Mouse (Mus musculus) frontal cortex, postnatal 14 days (tissue): ENCODE measurements around the gene Desi1.
"Not testable (repeated sequence)": the region's sequence is repeated elsewhere in the genome, so short reads cannot be mapped to it uniquely, and the experiment has no call there.

Experiments
- DNase-seq, 2 experiments: peaks; one replicate each; pipeline ENCODE4 v3.0.0; 2022; ENCODE audit warnings: low spot score in 2 of 2

Desi1 gene

DNA sequence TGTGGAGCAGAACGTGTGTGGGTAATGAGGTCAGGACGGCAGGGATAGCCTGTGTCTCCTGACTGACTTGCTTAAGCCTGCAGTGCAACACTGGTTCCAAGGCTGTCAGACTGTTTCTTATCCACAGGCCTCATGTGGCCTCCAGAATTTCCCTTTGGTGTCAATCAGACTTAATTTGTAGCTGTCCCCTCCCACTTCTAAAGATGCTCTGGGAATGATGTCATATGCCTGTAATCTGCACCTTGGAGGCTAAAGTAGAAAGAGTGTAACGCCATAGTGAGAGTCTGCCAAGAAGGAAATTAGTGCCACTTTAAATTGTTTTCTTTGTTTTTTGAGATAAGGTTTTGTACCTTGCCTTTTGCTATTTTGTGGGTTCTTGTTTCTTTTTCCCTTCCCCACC is 14.4 kb downstream of the Desi1 start:
- DNase-seq, result no peak

DNA sequence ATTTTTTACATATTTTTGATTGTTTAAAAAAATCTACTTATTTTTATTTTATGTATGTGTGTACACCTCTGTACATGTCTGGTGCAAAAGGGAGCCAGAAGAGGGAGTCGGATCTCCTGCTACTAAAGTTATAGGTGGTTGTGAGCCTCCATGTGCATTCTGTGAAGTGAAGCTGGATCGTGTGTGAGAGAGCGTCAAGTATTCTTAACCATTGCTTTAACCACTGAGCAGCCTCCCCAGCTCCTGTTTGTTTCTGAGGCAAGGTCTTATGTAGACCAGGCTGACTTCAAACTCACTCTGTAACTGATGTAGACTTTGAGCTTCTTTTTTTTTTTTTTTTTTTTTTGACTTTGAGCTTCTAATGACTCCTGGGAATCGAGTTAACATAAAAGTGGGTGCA is 16.2 kb downstream of the Desi1 start:
- no peak for DNase-seq

DNA sequence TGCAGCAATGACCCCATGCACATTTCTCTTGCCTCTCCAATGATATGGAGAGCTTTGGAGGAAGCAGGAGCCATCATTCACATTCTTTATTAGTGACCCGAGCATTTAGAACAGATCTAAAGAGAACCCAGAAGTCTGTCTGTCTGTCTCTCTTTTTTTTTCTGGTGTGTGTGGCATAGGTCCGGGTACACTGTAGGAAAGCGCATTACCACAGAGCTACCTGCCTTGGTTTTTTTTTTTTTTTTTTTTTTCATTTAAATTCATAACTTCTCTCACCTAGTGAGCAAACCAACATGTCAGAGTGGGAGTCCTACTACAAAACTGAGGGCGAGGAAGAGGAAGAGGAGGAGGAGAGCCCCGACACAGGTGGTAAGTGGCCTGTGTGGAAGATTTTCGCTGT is 16.8 kb downstream of the Desi1 start:
- no peak for DNase-seq

DNA sequence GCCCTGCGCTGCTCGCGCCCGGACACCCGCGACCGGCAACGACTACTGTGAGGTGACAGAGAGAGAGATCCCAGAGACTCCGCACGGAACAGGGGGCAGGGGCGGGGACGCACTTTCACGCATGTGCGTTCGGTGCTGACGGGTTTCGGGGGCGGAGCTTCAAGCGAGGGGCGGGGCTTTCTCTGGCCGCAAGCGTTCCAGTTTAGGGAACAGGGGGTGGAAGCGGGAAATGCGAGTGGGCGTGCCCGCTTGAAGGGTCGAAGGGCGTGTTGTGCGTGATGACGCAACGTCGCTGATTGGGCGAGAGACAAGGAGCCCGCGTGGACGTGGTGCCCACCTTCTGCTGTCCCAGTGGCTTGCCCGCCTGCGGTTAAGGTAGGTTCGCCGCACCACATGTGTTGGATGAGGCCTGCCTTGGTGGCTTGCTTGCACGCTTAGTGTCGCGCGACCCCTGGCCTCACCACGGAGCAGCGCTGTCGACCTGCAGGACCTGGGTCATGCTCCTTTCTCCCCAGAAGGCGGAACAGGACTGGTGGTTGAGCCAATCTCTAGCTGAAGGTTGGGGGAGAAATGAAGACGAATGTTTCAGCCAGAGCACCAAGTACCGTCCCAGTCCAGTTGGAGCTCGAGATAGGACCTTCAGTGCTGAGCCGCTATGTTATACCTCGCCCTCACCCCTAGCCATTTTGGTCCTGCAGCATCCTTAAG is 17.4 kb downstream of the Desi1 start:
- DNase-seq, result peak; percentile 99 to 100

DNA sequence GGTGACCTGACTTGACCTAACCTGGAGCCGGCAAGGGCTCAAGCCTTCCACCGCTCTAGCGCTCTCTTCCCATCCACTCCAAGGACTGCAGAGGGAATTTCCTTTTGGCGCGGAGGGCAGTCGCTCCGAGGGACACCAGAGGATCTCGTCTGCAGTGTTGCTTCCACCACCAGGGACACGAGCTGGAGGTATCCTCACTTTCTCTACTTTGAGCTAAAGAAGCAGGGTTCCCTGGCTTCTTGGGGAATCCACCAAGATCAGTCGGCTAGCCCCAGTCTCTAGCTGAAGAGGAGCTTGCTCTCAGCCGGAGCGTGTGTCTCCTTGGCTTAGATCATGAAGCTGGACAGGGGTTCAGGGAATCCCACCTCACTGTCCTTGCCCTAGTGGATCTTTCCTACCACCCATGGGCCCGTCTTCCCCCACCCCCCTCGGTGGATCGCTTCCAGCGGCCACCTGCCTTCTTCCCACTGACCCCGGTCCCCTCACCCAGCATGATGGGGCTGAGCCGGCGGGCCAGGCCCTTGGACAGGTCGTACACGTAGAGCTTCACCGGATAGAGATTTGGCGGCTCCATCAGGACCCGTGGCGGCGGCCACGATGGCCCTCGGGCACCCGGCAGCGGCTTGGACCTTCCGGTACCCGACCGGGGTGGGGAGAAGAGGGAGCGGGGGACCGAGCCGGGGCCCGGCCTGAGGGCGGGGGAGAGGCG is 18.1 kb downstream of the Desi1 start:
- peak; percentile 24 to 25 for DNase-seq

DNA sequence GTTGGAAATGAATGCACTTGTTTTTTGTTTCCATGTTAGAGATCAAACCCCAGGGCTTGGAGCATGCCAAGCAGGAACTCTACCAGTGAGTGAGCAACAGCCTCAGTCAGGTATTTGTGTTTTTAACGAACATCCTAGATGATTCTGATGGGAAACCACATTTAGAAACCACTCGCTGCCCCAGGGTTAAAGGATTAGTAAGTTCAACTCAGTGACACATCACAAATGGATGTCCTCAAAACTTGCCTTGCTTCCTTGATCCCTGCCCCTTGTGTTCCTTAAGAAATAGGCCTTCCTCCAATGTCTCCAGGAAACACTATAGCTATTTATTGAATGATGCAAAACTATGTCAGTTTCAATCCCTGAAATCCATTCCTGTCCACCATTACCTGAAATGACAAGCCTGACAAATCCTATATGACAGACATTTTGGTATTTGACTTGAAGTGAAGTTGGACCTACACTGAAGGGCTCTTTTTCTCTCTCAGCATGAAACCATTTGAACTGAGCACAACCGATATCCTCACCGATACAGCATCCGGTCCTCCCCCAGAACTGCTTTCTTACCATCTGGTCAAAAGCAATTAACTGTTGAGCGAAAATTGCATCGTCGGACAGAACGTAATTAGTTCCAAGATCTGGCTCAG is 18.8 kb downstream of the Desi1 start:
- no peak for DNase-seq

DNA sequence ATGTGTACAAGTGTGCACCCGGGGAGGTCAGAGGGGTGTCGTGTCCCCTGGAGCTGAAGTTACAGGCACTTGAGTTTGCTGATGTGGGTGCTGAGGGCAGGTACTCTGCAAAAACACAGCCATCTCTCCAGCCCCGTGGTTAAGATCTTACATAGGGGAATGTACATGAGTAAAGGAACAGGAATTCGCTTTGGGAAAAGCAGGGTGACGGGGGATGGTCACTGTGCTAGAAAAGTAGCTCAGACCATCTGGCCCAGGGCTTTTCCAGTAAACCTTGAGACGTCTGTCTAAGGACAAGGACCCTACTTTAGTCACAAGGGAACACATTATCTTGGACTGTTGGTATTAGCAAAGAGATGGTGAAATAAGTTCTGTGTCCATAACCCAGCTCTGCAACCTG is 21.7 kb downstream of the Desi1 start:
- no peak for DNase-seq

DNA sequence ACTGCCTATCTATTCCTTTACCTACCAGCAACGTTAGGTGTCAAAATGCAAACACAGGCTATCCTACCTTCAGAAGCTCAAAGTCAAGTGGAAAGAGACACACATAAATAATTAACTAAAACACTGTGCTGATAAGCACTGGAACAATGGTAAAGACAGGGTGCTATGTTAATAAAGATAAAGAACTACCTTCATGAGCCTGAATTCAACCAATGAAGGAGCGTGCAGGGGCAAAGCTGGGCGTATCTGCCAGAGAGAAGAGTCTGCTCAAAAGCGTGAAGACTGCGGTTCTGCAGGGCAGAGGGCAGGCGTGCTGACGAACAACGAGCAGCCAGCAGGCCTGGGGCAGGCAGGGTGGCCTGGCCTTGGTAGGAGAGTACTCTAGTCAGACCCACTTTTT is 29.4 kb downstream of the Desi1 start:
- DNase-seq, result no peak

DNA sequence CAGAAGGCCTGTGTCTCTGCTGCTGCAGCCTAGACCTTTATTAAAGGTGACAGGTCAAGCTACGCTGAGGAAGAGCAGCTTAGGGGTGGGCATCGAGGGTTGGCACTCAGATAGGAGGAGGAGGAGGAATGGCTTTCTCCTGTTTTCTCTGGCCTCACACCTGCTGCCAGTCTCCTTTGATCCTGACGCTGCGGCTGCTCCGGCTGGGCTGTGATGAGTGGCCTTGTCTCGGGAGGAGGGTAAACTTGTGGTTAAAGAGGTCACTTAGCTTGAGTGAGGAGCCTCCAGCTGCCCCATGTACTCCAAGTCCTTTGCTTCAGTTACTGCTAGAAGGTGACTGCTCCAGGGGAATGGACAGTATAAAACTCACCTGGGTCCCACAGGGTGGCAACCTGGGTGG is 39.7 kb downstream of the Desi1 start:
- no peak for DNase-seq

DNA sequence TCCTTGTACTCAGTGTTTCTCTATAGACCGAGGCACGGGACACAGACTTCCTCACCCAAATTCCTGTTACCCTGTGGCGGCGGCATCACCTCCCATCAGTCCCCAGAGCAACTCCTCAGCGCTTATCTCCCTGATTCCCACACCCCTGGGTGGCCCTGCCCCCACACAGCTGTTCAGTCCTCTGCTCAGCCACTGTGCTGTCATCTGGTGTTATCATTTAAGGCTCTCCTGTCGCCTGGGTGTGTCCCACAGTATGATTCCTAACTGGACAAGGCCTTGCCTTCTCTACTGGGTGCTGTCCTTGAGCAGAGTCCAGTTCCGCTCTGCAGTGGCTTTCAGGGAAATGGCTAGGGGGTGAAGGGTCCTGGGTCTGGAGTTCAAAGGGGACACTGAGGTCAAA is 43.1 kb downstream of the Desi1 start:
- DNase-seq, result no peak

DNA sequence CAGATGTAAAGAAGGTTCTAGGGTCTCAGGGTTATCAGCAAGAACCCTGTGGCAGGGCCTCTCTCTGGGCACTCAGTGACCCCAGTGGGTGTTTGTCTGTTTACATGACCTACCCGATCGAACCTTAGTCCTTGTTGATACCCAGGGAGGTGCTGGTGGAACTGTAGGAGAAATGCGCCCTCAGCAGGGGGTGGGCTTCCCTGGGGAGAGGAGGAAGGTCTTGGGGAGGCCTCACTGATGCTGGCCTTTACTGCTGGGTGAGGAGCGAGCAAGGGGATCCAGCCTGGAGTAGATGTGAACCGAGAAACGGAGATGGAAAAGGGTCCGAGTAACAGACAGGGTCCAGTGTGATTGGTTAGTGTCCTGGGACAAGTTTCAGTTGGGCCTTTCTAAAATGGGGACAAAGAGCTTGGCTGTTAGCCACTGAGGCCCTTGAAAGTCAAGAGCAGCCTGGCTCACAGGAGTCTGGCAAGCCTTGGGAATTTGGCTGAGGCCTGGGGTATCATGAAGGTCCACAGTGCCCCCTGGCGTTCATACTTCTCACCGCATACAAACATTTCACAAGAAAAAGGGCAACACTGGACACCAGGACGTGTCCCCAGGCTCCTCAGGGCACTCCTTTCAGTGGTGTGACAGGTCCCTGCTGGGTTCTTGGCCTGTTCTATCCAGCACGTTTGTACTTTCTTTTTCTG is 44.1 kb downstream of the Desi1 start:
- DNase-seq, result peak; percentile 76 to 85

DNA sequence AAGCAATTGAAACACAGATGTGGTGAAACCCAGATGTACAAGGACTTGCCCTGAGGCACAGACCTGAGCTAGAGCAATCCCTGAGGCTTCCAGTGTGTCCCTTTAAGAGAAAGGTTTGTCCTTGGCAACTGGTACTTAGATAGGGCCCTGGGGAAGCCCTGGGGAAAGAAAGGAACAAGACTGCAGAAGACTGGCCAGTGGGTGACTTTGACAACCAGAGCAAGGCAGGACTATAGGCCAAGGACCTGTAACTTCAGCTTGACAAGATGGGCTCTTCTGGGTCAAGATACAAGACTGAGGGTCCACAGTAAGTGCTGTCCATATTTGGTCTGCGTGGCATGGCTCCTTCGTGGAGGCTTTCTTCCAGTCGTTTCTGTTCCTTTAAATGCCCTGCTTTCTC is 46.0 kb downstream of the Desi1 start, which contains the start of gene Xrcc6:
Gene Xrcc6 (plus strand): TSS at position 190 of the 400 bp plus-strand sequence.
- DNase-seq, result no peak

DNA sequence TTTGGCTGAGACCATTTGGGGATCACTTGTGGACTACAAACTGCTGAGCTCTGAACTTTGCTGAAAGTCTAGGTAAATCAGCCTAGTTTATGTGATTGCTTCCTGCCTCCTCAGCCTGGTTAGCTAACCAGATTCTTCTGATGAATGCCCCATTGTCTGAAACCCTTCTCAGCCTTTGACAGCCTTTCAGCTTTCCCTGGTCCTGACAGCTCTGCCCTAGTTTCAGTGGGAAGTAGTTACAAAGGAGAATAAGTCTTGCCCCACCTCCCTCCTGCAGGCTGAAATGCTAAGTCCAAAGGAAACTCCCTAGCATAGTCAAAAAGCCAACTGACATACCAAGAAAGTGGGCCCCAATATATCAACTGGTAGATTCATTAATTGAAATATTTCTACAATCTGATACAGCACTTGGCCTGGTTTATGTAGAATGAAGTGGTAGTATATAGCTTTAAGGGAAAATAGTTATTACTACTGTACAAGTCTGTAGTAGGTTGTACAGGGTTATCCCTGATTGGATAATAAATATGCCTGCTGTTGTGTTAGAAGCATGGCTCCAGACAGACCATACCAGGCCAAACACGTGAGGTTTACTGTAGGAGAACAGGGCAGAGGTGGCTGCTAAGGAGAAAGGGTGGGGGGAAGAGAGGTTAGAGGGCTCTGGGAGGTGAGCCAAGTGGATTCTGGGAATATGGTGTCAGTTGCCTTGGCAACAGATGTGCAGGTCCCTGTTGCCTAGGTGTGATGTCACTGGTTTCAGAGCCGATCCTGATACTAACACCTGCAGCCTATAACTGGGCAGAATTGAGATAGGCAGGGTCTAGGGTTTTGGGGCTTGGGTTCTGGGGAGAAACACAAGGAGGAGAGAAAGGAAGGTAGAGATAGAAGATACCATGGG is 48.1 kb downstream of the Desi1 start:
- DNase-seq, result no peak

DNA sequence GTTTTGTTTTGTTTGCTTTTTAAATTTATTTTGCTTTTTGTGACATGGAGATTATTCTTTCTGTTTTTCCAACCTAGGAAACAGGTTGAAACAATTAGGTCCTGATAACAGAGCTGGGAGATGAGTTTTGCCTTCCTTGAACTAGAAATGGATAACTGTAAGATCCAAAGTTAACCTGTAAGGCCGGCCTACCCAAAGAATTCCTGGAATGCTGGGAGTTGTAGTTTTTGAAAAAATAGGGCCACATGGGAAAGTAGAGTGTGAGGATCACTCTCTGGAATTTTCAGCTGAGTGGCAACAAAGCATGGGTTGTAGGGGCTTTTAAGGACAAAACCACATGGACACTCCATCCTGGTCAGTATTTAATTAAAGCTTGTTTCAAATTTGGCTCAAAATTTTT is 51.5 kb downstream of the Desi1 start:
- DNase-seq, result no peak

DNA sequence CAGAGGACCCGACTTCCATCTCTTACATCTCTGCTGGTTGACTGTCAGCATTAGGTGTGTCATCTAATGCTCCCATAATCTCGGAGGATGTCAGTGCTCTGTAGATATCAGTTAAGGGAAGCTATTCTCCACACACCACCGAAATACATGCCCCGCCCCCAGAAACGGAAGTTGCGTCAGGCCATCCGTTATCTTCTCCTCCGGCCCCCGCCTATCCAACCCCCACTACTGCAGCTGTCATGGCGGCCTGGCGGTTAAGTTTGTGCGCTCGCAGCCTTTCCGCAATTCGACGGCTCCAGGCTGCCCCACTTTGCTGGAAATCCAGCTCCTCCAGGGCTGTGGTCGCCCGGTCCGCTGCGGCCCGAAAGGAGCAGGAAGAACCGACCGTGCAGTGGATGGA is 53.3 kb downstream of the Desi1 start, which contains the start of gene 1700029P11Rik:
Gene 1700029P11Rik (plus strand): TSS at position 220 of the 400 bp plus-strand sequence.
- no peak for DNase-seq

DNA sequence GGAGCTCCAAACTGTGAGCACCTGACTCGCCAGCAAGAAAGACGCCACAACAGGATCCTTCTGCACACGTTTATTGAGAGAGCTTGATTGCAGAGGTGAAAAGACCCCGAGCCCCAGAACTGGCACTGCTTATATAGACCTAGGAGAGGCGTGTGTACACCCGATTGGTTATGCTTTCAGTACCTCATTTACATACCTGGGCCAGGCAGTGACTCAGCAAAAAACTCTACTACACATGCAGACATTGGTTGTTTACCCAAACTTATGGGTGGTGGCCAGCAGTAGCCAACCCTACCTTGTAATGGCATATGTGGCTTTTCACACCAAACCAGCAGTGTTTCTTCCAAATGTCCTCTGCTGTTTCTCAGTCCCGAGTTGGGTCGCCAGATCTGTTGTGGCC is 58.5 kb downstream of the Desi1 start:
- not testable (repeated sequence) for DNase-seq

DNA sequence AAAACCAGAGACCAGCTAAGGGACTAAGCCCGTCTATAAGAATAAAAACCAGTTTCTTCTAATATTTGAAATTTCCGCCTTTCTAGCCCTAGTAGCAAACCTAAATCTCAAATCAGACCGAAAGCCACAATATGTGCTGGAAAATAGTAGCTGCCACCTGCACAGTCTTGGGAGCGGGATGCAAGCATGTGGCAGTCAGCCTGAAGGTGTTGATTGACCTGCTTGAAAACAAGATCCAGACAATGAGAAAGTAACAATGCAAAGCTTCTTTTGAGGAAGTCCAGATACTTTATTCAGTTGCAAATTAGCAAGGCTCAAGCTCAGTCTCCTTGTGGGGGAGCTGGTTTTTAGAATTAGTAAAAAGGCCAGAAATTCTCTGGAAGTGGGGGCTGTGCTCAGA is 63.2 kb downstream of the Desi1 start:
- not testable (repeated sequence) for DNase-seq

DNA sequence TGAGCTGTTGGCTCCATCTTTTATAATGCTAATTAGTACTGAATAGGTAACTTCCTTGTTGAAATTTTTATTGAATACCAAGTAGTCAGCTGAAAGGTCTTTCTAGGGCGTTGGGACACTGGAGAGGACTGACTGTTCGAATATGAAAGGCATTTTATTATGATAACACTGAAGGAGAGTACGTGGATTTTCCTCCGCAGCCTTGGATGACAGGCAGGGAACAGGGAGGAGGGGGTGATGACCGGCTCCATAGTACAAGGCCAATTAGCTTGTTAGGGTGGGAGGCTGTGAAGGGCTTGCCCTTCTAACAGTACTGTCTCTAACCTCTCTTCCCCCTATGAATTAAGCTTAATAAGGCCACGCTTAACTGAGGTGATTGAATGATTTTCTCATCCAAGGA is 64.0 kb downstream of the Desi1 start:
- DNase-seq, result not testable (repeated sequence)

DNA sequence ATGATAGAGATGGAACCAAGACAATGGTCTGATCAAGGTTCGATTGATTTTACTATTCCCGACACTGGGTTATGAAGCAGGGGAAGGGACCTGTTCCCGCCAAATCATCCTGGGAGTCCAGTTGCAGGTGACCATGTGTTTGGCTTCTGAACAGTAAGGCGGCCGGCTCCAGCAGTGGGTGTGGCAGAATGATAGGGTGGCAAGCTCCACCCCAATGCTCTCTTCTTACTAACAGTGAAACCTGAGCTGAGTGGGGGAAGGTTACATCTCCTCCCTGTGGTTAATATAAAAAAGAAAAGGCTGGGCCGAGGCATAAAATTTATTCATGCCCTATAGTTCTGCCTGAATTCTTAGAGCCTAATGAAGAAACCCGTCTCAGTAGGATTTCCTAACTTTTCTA is 64.5 kb downstream of the Desi1 start:
- no peak for DNase-seq

DNA sequence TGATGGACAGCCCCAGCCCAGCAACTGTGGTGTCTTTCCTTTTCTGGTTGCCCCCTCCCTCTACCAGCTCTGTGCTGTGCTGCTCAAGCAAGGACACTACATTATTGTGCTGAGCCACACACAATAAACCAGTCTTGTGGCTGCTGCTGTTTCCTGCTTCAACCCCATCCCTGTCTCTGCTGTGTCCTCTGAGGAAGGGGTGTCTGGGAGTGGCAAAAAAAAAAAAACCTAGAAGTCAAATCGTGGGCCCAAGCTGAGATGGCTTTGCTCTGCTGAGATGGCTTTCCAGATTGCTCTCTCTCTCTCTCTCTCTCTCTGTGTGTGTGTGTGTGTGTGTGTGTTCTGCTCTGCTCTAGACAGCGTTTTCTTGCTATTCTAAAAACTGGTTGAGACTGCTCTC is 65.2 kb downstream of the Desi1 start:
- no peak for DNase-seq

DNA sequence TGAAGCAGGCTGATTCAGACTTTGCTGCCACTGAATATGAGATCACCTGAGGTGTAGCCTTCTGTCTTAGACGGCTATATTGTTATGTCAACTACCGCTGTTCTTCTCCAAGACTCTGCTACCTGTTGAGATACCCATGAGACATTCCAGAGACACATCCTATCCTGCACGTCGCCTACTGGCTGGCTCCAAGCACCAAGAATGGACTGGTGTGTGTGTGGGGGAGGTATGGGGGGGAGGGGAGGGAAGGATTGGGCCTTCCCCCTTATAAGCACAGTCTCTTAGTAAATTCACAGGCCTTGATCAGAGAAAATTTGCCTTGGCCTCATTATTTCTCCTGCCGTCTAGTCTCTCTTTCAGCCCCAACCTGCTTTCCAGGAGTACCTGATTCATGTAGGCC is 65.8 kb downstream of the Desi1 start:
- no peak for DNase-seq
